ENCODE assay signal across 8 mouse cellular contexts in the genomic region with DNA sequence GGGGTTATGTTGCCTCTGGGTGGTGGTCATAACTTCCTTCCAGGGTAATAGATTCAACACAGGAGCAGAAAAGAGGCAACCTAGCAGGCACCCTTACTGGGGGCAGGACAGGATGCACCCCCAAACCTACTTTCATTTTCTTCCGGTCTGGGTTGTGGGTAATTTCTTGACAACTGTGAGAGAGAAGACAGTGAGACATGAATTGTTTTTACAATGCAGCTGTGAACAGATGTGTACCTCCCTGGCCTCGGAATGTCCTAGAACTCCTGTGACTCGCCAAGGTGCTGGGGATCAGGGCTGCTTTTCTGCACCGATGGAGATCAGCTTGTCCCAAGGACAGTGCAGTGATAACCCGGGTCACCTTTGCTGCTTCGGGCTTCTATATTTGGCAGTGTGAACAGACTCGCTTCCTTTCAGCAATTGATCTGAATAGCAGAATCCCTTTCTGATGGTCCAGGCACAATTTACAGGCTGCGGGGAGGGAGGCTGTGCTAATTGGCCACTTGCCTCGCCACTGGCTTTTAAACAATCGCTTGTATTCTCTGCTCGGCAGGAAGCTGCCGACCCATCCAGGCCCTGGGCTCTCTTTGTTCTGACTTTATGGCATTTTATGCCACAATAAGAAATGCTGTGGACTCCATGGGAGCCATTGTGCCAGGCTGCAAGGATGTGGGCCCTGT.
DNase-seq lines count a peak whose midpoint lies in the region; ATAC-seq and TF ChIP-seq lines count a peak whose summit lies in the region.

No protein-coding gene starts in this region.

- 17% methylated on average over 12 of the region's 12 CpGs for WGBS in heart, embryonic 12.5 days
- WGBS in liver, embryonic 14.5 days (ENCODE audit: insufficient replicate concordance), result 26% methylated on average over 12 of the region's 12 CpGs

- no peak for TF ChIP-seq EP300 in liver, embryonic 14.5 days (IDR thresholded peaks at IDR 0.05; ENCODE audit: low read depth)

- no peak for TF ChIP-seq CTCF in liver, embryonic 14.5 days (IDR thresholded peaks at IDR 0.05; ENCODE audit: low read depth)

- no peaks in the 10 kb centered on the region for H3K36me3 ChIP-seq in heart, embryonic 12.5 days
- no peaks in the 10 kb centered on the region for H3K36me3 ChIP-seq in liver, embryonic 14.5 days (replicated peaks; ENCODE audit: control insufficient read depth, insufficient read depth, low read depth)

- H3K9ac ChIP-seq in heart, embryonic 12.5 days, result peak overlapping the region; percentile 73
- peak overlapping the region; percentile 56 for H3K9ac ChIP-seq in liver, embryonic 14.5 days (replicated peaks)

- peak overlapping the region; percentile 82 for H3K4me2 ChIP-seq in heart, embryonic 12.5 days
- peak overlapping the region; percentile 59 for H3K4me2 ChIP-seq in liver, embryonic 14.5 days (ENCODE audit: low read depth)

- peaks cover 77% of the 10 kb centered on the region for H3K4me1 ChIP-seq in heart, embryonic 12.5 days (replicated peaks)
- peaks cover 44 to 51% of the 10 kb centered on the region in 2 experiments for H3K4me1 ChIP-seq in liver, embryonic 14.5 days (replicated peaks; ENCODE audit: control insufficient read depth in 2 of 2, insufficient read depth in 2 of 2, low read length in 1 of 2)

- no peaks in the 10 kb centered on the region for H3K27me3 ChIP-seq in heart, embryonic 12.5 days (replicated peaks)
- H3K27me3 ChIP-seq in liver, embryonic 14.5 days (ENCODE audit: control insufficient read depth, insufficient read depth, low read length), result peaks cover 15% of the 10 kb centered on the region

- peak overlapping the region; percentile 72 for H3K27ac ChIP-seq in heart, embryonic 12.5 days (ENCODE audit: poor library complexity, severe bottlenecking)
- H3K27ac ChIP-seq in liver, embryonic 14.5 days, result peak overlapping the region; percentile 27; the same call in 1 of the 2 replicates

- peak overlapping the region; percentile 59 for H3K4me3 ChIP-seq in heart, embryonic 12.5 days
- H3K4me3 ChIP-seq in liver, embryonic 14.5 days (ENCODE audit: insufficient read depth in 1 of 2, low read depth in 2 of 2, low read length in 2 of 2), result peak overlapping the region in 1 of 2 experiments; percentile 0; a peak in 1 of 4 replicates

- ATAC-seq in heart, embryonic 12.5 days (ENCODE audit: insufficient number of reproducible peaks, low FRiP score), result no peak
- ATAC-seq in liver, embryonic 14.5 days (ENCODE audit: insufficient read depth), result no peak

- peak; percentile 40 to 47 for DNase-seq in cerebellum, postnatal 10 days
- DNase-seq in cerebellum, postnatal 25 days, result no peak
- peak; percentile 87 for DNase-seq in brain, adult 2 months (ENCODE audit: low read depth, low spot score)
- DNase-seq in kidney, adult 9 months, result peak; percentile 40
- no peak for DNase-seq in liver, embryonic 14.5 days (ENCODE audit: low read depth in 3 of 3, low spot score in 3 of 3)
- peak; percentile 38 for DNase-seq in retina, postnatal 1 day
- no peak for DNase-seq in c-Kit-positive CD71-positive TER-119-positive erythroid progenitor cells, embryonic 14.5 days (ENCODE audit: low spot score)

- no peaks in the 10 kb centered on the region for H3K9me3 ChIP-seq in heart, embryonic 12.5 days (replicated peaks)
- no peaks in the 10 kb centered on the region for H3K9me3 ChIP-seq in liver, embryonic 14.5 days (ENCODE audit: control insufficient read depth, low read length)

Comparison
In these comparisons a context has a peak if more than half of its experiments do, and no peak if none do; other contexts are left out.
1. DNase-seq: peak in cerebellum, postnatal 10 days (2 of 2), brain, adult 2 months (single experiment), kidney, adult 9 months (single experiment) and retina, postnatal 1 day (single experiment); none in cerebellum, postnatal 25 days (0 of 2), liver, embryonic 14.5 days (0 of 3) and c-Kit-positive CD71-positive TER-119-positive erythroid progenitor cells, embryonic 14.5 days (single experiment).